Mouse (Mus musculus): ENCODE results near the gene Ankrd13b. TPM values are rescaled to one million over a fixed set of nuclear protein-coding genes. Genes with fewer than 3 reads are reported as not detected.

Gene Ankrd13b
- polyA plus RNA-seq, 1 experiment, result not detected

DNA sequence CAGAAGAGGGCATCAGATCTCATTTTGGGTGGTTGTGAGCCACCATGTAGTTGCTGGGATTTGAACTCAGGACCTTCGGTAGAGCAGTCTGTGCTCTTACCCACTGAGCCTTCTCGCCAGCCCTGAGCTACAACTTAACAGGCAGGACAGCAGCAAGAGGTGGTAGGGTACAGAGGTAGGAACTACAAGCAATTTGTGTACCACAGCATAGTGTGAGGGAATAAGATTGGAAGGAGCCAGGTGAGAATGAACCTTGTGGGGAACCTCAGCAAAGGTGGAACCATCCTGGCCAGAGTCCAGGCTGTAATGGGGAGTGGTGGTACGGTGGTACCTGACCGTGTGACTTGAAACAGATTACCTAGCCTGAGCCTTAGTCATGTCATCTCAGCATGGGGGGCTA is 12.5 kb upstream of the Ankrd13b start:
- peaks cover 35% of the 10 kb centered on the region for H3K4me1 ChIP-seq (ENCODE audit: control insufficient read depth, insufficient read depth, low read length)
- H3K4me3 ChIP-seq (ENCODE audit: insufficient read depth, low read depth, low read length), result no peak overlapping the region
- 95% methylated on average over 4 of the region's 4 CpGs for WGBS
- no peak overlapping the region for H3K27ac ChIP-seq (ENCODE audit: insufficient read depth, low read depth, low read length)
- TF ChIP-seq POLR2A (IDR thresholded peaks at IDR 0.05; ENCODE audit: insufficient read depth, low read depth, low read length), result no peak
- TF ChIP-seq CTCF (IDR thresholded peaks at IDR 0.05; ENCODE audit: insufficient read depth, low read depth, low read length), result no peak

DNA sequence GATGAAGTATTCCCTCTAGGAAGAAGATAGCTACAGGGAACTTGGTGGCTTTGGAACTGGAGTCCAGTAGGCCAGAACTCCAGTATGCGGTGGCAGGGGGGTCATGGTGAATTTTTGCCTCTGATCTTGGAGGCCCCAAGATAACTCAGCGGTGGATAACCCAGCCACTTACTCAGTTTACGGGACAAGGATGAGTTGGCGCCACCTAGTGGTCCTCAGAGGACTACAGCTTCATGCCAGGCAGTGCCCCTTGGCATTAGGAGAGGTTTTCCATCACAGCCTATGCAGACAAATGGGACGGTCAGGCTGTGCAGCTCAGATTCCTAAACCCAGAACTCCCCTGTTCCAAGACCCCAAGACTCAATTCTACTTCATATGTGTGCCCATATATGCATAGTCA is 11.9 kb upstream of the Ankrd13b start:
- Histone ChIP-seq H3K27ac (ENCODE audit: insufficient read depth, low read depth, low read length) (no peak overlapping the region), H3K4me3 (ENCODE audit: insufficient read depth, low read depth, low read length) (no peak overlapping the region), H3K4me1 (ENCODE audit: control insufficient read depth, insufficient read depth, low read length) (peaks cover 38% of the 10 kb centered on the region)
- 8% methylated on average over 5 of the region's 5 CpGs for WGBS
- TF ChIP-seq CTCF (IDR thresholded peaks at IDR 0.05; ENCODE audit: insufficient read depth, low read depth, low read length) (peak; percentile 79), POLR2A (IDR thresholded peaks at IDR 0.05; ENCODE audit: insufficient read depth, low read depth, low read length) (no peak)

DNA sequence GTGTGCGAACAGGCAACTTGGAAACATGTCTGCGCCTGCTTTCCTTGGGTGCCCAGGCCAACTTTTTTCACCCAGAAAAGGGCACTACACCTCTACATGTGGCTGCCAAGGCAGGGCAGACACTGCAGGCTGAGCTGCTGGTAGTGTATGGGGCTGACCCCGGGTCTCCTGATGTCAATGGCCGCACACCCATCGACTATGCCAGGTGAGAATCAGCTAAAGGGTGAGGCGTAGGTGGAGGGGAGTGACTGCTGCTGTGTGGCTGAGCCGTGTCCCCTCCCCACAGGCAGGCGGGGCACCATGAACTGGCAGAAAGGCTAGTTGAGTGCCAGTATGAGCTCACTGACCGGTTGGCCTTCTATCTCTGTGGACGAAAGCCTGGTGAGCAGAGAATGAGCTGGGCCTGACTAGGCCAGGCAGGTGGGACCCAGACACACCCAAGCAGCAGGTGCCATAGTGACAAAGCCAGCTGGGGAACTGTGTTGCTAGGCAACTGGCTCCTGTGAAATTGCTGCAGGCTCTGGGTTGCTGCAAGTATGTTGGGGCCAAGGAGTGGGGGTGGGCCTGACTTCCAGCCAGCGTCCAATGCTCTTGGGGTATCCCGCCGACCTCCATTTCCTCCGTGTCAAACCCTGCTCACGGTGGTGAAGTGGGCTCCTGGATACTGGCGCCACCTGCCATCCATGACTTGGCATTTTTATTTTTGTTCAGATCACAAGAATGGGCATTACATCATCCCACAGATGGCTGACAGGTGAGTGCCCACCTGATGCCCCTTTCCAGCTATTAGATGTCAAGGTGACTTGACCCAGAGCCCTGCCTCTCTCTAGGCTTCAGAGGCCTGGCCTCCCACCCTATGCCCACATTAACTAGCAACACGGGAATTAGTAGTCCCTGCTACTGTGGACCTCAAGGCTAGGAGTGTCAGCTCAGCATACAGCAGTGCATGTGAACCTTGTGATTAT is 11.2 kb upstream of the Ankrd13b start:
- 60% methylated on average over 17 of the region's 17 CpGs for WGBS
- Histone ChIP-seq H3K27ac (ENCODE audit: insufficient read depth, low read depth, low read length) (no peak overlapping the region), H3K4me3 (ENCODE audit: insufficient read depth, low read depth, low read length) (no peak overlapping the region), H3K4me1 (ENCODE audit: control insufficient read depth, insufficient read depth, low read length) (peaks cover 41% of the 10 kb centered on the region)
- TF ChIP-seq CTCF (IDR thresholded peaks at IDR 0.05; ENCODE audit: insufficient read depth, low read depth, low read length) (peak; percentile 15; the same call in 1 of the 2 replicates), POLR2A (IDR thresholded peaks at IDR 0.05; ENCODE audit: insufficient read depth, low read depth, low read length) (no peak)

DNA sequence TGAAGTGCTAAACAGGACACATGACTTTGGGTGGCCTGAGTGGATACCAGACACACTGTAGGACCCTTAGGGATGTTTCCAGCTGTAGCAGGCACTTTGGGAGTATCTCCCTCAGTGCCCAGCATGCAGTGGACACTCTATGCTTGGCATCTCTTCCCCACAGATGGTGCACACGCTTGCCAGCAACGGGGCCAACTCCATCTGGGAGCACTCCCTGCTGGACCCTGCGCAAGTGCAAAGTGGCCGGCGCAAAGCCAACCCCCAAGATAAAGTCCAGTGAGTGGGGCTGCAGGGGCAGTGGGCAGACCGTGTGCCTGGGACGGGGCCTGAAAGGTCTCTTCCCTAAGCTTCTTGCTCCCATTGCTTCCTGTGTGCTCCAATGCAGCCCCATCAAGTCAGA is 9.9 kb upstream of the Ankrd13b start:
- Histone ChIP-seq H3K4me3 (ENCODE audit: insufficient read depth, low read depth, low read length) (no peak overlapping the region), H3K27ac (ENCODE audit: insufficient read depth, low read depth, low read length) (no peak overlapping the region)
- TF ChIP-seq CTCF (IDR thresholded peaks at IDR 0.05; ENCODE audit: insufficient read depth, low read depth, low read length) (no peak), POLR2A (IDR thresholded peaks at IDR 0.05; ENCODE audit: insufficient read depth, low read depth, low read length) (no peak)

DNA sequence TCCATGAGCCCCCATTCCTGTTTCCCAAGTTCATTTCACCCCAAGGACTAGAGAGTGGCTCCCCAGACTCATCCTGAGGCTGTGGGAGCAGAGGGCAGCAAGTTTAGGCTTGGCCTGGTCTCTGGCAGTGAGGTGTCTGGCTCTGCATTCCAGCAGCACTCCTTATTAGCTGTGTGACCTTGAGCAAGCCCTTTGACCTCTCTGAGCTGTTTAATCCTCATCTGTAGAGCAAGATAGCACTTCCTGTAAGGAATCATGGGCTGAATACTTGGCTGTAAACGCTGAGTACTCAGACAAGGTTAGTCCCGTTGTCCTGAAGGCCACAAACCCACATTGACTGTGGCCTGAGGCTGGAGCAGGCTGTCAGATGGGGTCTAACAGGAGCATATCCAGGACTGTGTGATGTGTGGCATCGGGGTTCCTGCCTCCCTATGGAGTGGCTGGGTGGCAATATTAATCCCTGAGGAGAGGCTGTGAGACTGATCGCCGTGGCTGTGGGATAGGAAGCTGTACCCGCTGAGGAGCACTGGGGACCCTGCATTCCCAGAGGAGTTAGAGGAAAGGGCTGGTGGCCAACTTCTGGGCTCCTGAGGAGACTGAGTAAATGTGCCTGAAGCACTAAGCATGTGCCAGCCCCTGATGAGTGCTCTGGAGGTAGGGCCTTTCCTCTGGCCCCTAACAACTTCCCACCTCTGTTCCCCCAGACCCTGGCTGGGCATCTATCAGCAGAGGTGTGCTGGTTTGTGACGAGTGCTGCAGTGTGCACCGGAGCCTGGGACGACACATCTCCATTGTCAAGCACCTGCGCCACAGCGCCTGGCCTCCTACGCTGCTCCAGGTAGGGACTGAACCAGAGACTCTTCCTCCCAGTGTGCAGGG is 9.0 kb upstream of the Ankrd13b start:
- peaks cover 47% of the 10 kb centered on the region for H3K4me1 ChIP-seq (ENCODE audit: control insufficient read depth, insufficient read depth, low read length)
- peak overlapping the region; percentile 47 for H3K27ac ChIP-seq (ENCODE audit: insufficient read depth, low read depth, low read length)
- no peak for TF ChIP-seq POLR2A (IDR thresholded peaks at IDR 0.05; ENCODE audit: insufficient read depth, low read depth, low read length)
- TF ChIP-seq CTCF (IDR thresholded peaks at IDR 0.05; ENCODE audit: insufficient read depth, low read depth, low read length), result no peak
- no peak overlapping the region for H3K4me3 ChIP-seq (ENCODE audit: insufficient read depth, low read depth, low read length)
- 71% methylated on average over 12 of the region's 12 CpGs for WGBS

More for the DNA sequence above, 9.9 kb upstream of the Ankrd13b start:
- peaks cover 48% of the 10 kb centered on the region for H3K4me1 ChIP-seq (ENCODE audit: control insufficient read depth, insufficient read depth, low read length)
- 74% methylated on average over 7 of the region's 7 CpGs for WGBS

DNA sequence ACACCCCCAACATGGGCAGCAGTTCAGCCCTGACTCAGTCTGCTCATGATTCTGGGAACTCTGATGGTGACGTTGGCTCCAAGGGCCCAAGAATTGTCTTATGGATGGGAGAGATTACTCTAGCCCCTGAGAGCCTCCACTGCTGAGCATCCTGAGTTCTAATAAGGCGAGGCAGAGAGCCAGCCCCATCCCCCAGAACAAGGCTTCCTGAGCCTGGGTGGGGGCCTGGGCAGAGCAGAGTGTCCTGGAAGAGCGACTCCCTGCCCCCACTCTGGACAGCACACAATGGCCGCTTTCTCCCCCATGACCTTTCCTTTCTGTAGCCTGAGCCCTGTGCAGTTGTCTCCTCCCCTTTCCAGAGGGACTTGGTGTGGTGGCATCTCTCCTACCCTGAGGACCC is 8.4 kb upstream of the Ankrd13b start:
- WGBS, result 51% methylated on average over 4 of the region's 4 CpGs
- TF ChIP-seq POLR2A (IDR thresholded peaks at IDR 0.05; ENCODE audit: insufficient read depth, low read depth, low read length), result no peak
- no peak for TF ChIP-seq CTCF (IDR thresholded peaks at IDR 0.05; ENCODE audit: insufficient read depth, low read depth, low read length)
- peak overlapping the region; percentile 47 for H3K27ac ChIP-seq (ENCODE audit: insufficient read depth, low read depth, low read length)
- H3K4me1 ChIP-seq (ENCODE audit: control insufficient read depth, insufficient read depth, low read length), result peaks cover 45% of the 10 kb centered on the region
- H3K4me3 ChIP-seq (ENCODE audit: insufficient read depth, low read depth, low read length), result no peak overlapping the region

DNA sequence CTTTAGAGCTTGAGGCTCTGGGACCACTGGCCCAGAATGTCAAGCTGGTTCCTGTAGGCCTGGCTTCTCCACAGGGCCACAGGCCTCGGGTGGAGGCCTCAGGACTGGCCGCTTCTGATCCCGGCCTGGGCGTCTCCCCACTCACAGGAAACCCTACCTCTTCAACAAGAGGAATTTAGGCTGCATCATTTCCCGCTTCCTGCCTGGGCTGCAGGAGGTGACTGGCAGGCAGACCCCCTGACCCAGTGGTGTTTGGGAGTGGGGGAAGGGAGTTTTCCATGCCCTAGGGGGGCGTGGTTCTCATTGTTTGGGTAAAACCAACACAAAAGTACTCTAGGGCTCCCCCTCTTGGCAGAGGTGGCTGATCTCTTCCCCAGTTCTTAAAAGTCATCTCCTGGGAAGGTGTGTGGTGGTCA is 7.9 kb upstream of the Ankrd13b start:
- H3K27ac ChIP-seq (ENCODE audit: insufficient read depth, low read depth, low read length), result peak overlapping the region; percentile 45
- H3K4me1 ChIP-seq (ENCODE audit: control insufficient read depth, insufficient read depth, low read length), result peaks cover 45% of the 10 kb centered on the region
- no peak overlapping the region for H3K4me3 ChIP-seq (ENCODE audit: insufficient read depth, low read depth, low read length)
- 0 out of 2 replicates have a peak, but pooled peaks have one; percentile 6 for TF ChIP-seq CTCF (IDR thresholded peaks at IDR 0.05; ENCODE audit: insufficient read depth, low read depth, low read length)
- TF ChIP-seq POLR2A (IDR thresholded peaks at IDR 0.05; ENCODE audit: insufficient read depth, low read depth, low read length), result no peak
- 55% methylated on average over 6 of the region's 6 CpGs for WGBS

DNA sequence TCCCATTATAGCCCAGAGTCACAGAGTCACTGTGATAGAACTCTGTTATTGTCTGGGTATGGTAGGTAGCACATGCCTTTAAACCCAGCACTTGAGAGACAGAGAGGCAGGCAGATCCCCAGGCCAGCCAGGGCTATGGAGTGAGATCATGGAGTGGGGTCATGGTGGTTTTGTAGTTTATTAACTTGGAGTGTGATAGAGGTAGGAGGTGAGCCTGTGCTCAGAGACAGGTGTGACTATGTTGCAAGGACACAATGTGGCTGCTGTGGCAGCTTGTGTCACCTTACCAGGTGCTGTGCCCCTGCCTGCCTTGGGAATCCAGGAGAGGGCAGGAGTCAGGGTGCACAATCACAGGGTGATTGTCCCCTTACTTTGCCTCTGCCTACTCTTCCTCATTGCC is 6.0 kb upstream of the Ankrd13b start:
- TF ChIP-seq CTCF (IDR thresholded peaks at IDR 0.05; ENCODE audit: insufficient read depth, low read depth, low read length), result no peak
- TF ChIP-seq POLR2A (IDR thresholded peaks at IDR 0.05; ENCODE audit: insufficient read depth, low read depth, low read length), result no peak
- Histone ChIP-seq H3K4me3 (ENCODE audit: insufficient read depth, low read depth, low read length) (no peak overlapping the region), H3K27ac (ENCODE audit: insufficient read depth, low read depth, low read length) (no peak overlapping the region), H3K4me1 (ENCODE audit: control insufficient read depth, insufficient read depth, low read length) (peaks cover 52% of the 10 kb centered on the region)
